Mouse (Mus musculus) liver, embryonic 16.5 days (tissue): ENCODE measurements around the gene Mafk. TPM values are rescaled to one million over a fixed set of nuclear protein-coding genes. Genes with fewer than 3 reads are reported as not detected.

Source experiments
- ATAC-seq: fragments of 200-750 bp; cut with Nextera tagmentation; 2 replicates; pipeline ENCODE4 v1.8.0; 2017; ENCODE audit warnings: low read depth, mild to moderate bottlenecking, moderate number of reproducible peaks, moderate library complexity
- H3K27ac ChIP-seq: fragments of 300-500 bp; sonication (generic); 2 replicates; pipeline ENCODE4 v1.5.1; 2014; ENCODE audit warnings: mild to moderate bottlenecking, low read length
- H3K27me3 ChIP-seq: fragments of 300-500 bp; sonication (generic); 2 replicates; pipeline ENCODE4 v1.6.1; 2014; ENCODE audit warnings: low read depth, low read length, mixed read lengths; ENCODE audit not compliant: control insufficient read depth, insufficient read depth
- H3K36me3 ChIP-seq: fragments of 300-500 bp; sonication (generic); 2 replicates; pipeline ENCODE4 v1.6.1; 2014; ENCODE audit warnings: mild to moderate bottlenecking; ENCODE audit not compliant: control insufficient read depth, insufficient read depth
- H3K4me1 ChIP-seq: fragments of 300-500 bp; sonication (generic); 2 replicates; pipeline ENCODE4 v1.6.1; 2014; ENCODE audit warnings: low read depth, low read length, mixed read lengths; ENCODE audit not compliant: control insufficient read depth
- H3K4me2 ChIP-seq: fragments of 300-500 bp; sonication (generic); 2 replicates; pipeline ENCODE4 v1.6.1; 2014; ENCODE audit warnings: low read depth, low read length, mixed read lengths
- H3K4me3 ChIP-seq: fragments of 300-500 bp; sonication (generic); 2 replicates; pipeline ENCODE4 v1.5.1; 2014; ENCODE audit warnings: low read depth, mild to moderate bottlenecking, low read length
- H3K9ac ChIP-seq: fragments of 300-500 bp; sonication (generic); 2 replicates; pipeline ENCODE4 v1.6.1; 2014; ENCODE audit warnings: low read depth, low read length
- H3K9me3 ChIP-seq: fragments of 300-500 bp; sonication (generic); replicated peaks from 2 replicates; pipeline ENCODE4 v1.6.1; 2016; ENCODE audit warnings: low read length; ENCODE audit not compliant: control insufficient read depth
- whole genome bisulfite sequencing: fragments of 180-500 bp; shearing (Covaris S2); extraction: QIAGEN DNeasy Blood & Tissue Kit; methylation state at CpG from one replicate; pipeline ENCODE4 v1.1.7; 2014; ENCODE audit not compliant: insufficient replicate concordance; 5-methylcytosine and 5-hydroxymethylcytosine counted together
- polyA plus RNA-seq: library from polyadenylated mRNA; unstranded; fragments of >200 nt; fragmentation: Nextera tagmentation; extraction: Ambion mirVana; gene quantifications from 2 replicates; pipeline ENCODE4 v1.2.1, GENCODE M21; 2015

Mafk gene
- polyA plus RNA-seq, 1 experiment from 2014 or later = 44.6 TPM

GRCm38 (mm10) chr5:139793338-139794089 lies 2.2 kb downstream of the Mafk start:
- ATAC-seq = peak; percentile 28
- Histone ChIP-seq H3K4me1 (peaks cover 69% of the 10 kb centered on the region), H3K9ac (peak overlapping the region; percentile 99), H3K9me3 (no peaks in the 10 kb centered on the region), H3K36me3 (peaks cover 11% of the 10 kb centered on the region), H3K27ac (peak overlapping the region; percentile 98), H3K4me3 (peak overlapping the region; percentile 99), H3K27me3 (no peaks in the 10 kb centered on the region), H3K4me2 (peak overlapping the region; percentile 77)
- WGBS = 3% methylated on average over 11 of the region's 11 CpGs

GRCm38 (mm10) chr5:139794137-139794536 lies 2.8 kb downstream of the Mafk start:
- no peak for ATAC-seq
- Histone ChIP-seq H3K27ac (peak overlapping the region; percentile 98), H3K9me3 (no peaks in the 10 kb centered on the region), H3K4me3 (peak overlapping the region; percentile 99), H3K9ac (peak overlapping the region; percentile 99), H3K4me2 (peak overlapping the region; percentile 77), H3K27me3 (no peaks in the 10 kb centered on the region), H3K4me1 (peaks cover 71% of the 10 kb centered on the region), H3K36me3 (peaks cover 17% of the 10 kb centered on the region)
- 67% methylated on average over 5 of the region's 5 CpGs for WGBS

- Histone ChIP-seq H3K27ac (peak overlapping the region; percentile 98), H3K9me3 (no peaks in the 10 kb centered on the region), H3K4me2 (peak overlapping the region; percentile 77), H3K27me3 (no peaks in the 10 kb centered on the region), H3K9ac (peak overlapping the region; percentile 99), H3K36me3 (peaks cover 25% of the 10 kb centered on the region), H3K4me3 (peak overlapping the region; percentile 99), H3K4me1 (peaks cover 66% of the 10 kb centered on the region)
- peak; percentile 52 for ATAC-seq
- WGBS = 33% methylated on average over 10 of the region's 10 CpGs
Measured at GRCm38 (mm10) chr5:139794938-139795337, 3.6 kb downstream of the Mafk start.

GRCm38 (mm10) chr5:139796001-139796620 lies 4.8 kb downstream of the Mafk start:
- Histone ChIP-seq H3K27me3 (no peaks in the 10 kb centered on the region), H3K27ac (peak overlapping the region; percentile 5; the same call in 1 of the 2 replicates), H3K9me3 (no peaks in the 10 kb centered on the region), H3K9ac (peak overlapping the region; percentile 99), H3K4me2 (no peak overlapping the region), H3K4me1 (peaks cover 56% of the 10 kb centered on the region), H3K36me3 (peaks cover 36% of the 10 kb centered on the region), H3K4me3 (no peak overlapping the region)
- ATAC-seq = no peak
- WGBS = 77% methylated on average over 9 of the region's 9 CpGs

- Histone ChIP-seq H3K36me3 (peaks cover 44% of the 10 kb centered on the region), H3K27me3 (no peaks in the 10 kb centered on the region), H3K9me3 (no peaks in the 10 kb centered on the region), H3K9ac (peak overlapping the region; percentile 37; the same call in 1 of the 2 replicates), H3K4me1 (peaks cover 58% of the 10 kb centered on the region), H3K27ac (peak overlapping the region; percentile 33; the same call in 1 of the 2 replicates), H3K4me2 (no peak overlapping the region), H3K4me3 (0 out of 2 replicates have a peak overlapping the region, but pooled peaks have one; percentile 6)
- 57% methylated on average over 13 of the region's 13 CpGs for WGBS
- ATAC-seq = no peak
Measured at GRCm38 (mm10) chr5:139796900-139797299, 5.6 kb downstream of the Mafk start.

- no peak for ATAC-seq
- H3K4me2 ChIP-seq = no peak overlapping the region
- peaks cover 62% of the 10 kb centered on the region for H3K4me1 ChIP-seq
- no peak overlapping the region for H3K27ac ChIP-seq
- no peaks in the 10 kb centered on the region for H3K27me3 ChIP-seq
- H3K9ac ChIP-seq = no peak overlapping the region
- no peaks in the 10 kb centered on the region for H3K9me3 ChIP-seq
- WGBS = 66% methylated on average over 11 of the region's 11 CpGs
- H3K36me3 ChIP-seq = peaks cover 51% of the 10 kb centered on the region
- no peak overlapping the region for H3K4me3 ChIP-seq
Measured at GRCm38 (mm10) chr5:139797473-139798167, 6.3 kb downstream of the Mafk start.

- Histone ChIP-seq H3K4me3 (no peak overlapping the region), H3K9ac (no peak overlapping the region), H3K4me2 (no peak overlapping the region), H3K9me3 (no peaks in the 10 kb centered on the region), H3K36me3 (peaks cover 55% of the 10 kb centered on the region), H3K4me1 (peaks cover 62% of the 10 kb centered on the region), H3K27me3 (no peaks in the 10 kb centered on the region), H3K27ac (no peak overlapping the region)
- no peak for ATAC-seq
- 80% methylated on average over 12 of the region's 12 CpGs for WGBS
Measured at GRCm38 (mm10) chr5:139798168-139798900, 7.0 kb downstream of the Mafk start.

GRCm38 (mm10) chr5:139799041-139799440 lies 7.7 kb downstream of the Mafk start:
- no peak for ATAC-seq
- Histone ChIP-seq H3K9me3 (no peaks in the 10 kb centered on the region), H3K27me3 (no peaks in the 10 kb centered on the region), H3K4me2 (no peak overlapping the region), H3K4me3 (no peak overlapping the region), H3K4me1 (peaks cover 62% of the 10 kb centered on the region), H3K9ac (no peak overlapping the region), H3K27ac (no peak overlapping the region), H3K36me3 (peaks cover 55% of the 10 kb centered on the region)
- WGBS = 92% methylated on average over 9 of the region's 9 CpGs
